Mouse (Mus musculus): ENCODE data around the gene Disp2.

GRCm38 (mm10) chr2:118790551-118791525 lies 11.3 kb downstream of the Disp2 start:
- peak; percentile 62; the same call in 1 of the 2 replicates for TF ChIP-seq CTCF (IDR thresholded peaks at IDR 0.05; ENCODE audit: control insufficient read depth, insufficient read depth, low read length)
- no peak for TF ChIP-seq POLR2A (IDR thresholded peaks at IDR 0.05; ENCODE audit: borderline replicate concordance, control insufficient read depth, low read depth, low read length)

Data from bone marrow, adult 2 months (tissue).